Mouse (Mus musculus): ENCODE results near the gene Cep95. TPM values are rescaled to one million over a fixed set of nuclear protein-coding genes. Genes with fewer than 3 reads are reported as not detected.
A peak's percentile ranks its signal among the peaks of the same experiment; 100 is the strongest.
"Not testable (repeated sequence)": the region's sequence is repeated elsewhere in the genome, so short reads cannot be mapped to it uniquely, and the experiment has no call there.

The Cep95 gene
- polyA plus RNA-seq, 1 experiment from 2014 or later, result 12.2 TPM

GRCm38 (mm10) chr11:106788026-106788774, 852 bp upstream of the Cep95 start:
- peak; percentile 98 for DNase-seq (ENCODE audit: low spot score)
- WGBS, result under 1% methylated on average over 72 of the region's 79 CpGs
- ATAC-seq, result peak; percentile 81
- Histone ChIP-seq H3K4me1 (ENCODE audit: control insufficient read depth, insufficient read depth, low read length) (peaks cover 15% of the 10 kb centered on the region), H3K27ac (ENCODE audit: low read depth, low read length) (peak overlapping the region; percentile 99), H3K9me3 (replicated peaks; ENCODE audit: control insufficient read depth, low read length) (no peaks in the 10 kb centered on the region), H3K36me3 (ENCODE audit: control insufficient read depth, insufficient read depth, low read length) (peaks cover 47% of the 10 kb centered on the region), H3K4me3 (ENCODE audit: low read depth, low read length) (peak overlapping the region; percentile 98), H3K9ac (ENCODE audit: low read length) (peak overlapping the region; percentile 100), H3K4me2 (ENCODE audit: low read length) (peak overlapping the region; percentile 72), H3K27me3 (replicated peaks; ENCODE audit: control insufficient read depth, insufficient read depth, low read length) (no peaks in the 10 kb centered on the region)

- peak overlapping the region; percentile 100 for H3K9ac ChIP-seq (ENCODE audit: low read length)
- 0% methylated on average over 6 of the region's 6 CpGs for WGBS
- peaks cover 41% of the 10 kb centered on the region for H3K36me3 ChIP-seq (ENCODE audit: control insufficient read depth, insufficient read depth, low read length)
- H3K4me2 ChIP-seq (ENCODE audit: low read length), result peak overlapping the region; percentile 72
- no peaks in the 10 kb centered on the region for H3K9me3 ChIP-seq (replicated peaks; ENCODE audit: control insufficient read depth, low read length)
- ATAC-seq (no peak), DNase-seq (ENCODE audit: low spot score) (peak; percentile 47)
- peaks cover 15% of the 10 kb centered on the region for H3K4me1 ChIP-seq (ENCODE audit: control insufficient read depth, insufficient read depth, low read length)
- peak overlapping the region; percentile 98 for H3K4me3 ChIP-seq (ENCODE audit: low read depth, low read length)
- H3K27me3 ChIP-seq (replicated peaks; ENCODE audit: control insufficient read depth, insufficient read depth, low read length), result no peaks in the 10 kb centered on the region
- peak overlapping the region; percentile 99 for H3K27ac ChIP-seq (ENCODE audit: low read depth, low read length)
Measured at GRCm38 (mm10) chr11:106789649-106790048, 597 bp downstream of the Cep95 start.

GRCm38 (mm10) chr11:106793846-106794245, 4.8 kb downstream of the Cep95 start:
- ATAC-seq, result no peak
- peaks cover 51% of the 10 kb centered on the region for H3K36me3 ChIP-seq (ENCODE audit: control insufficient read depth, insufficient read depth, low read length)

GRCm38 (mm10) chr11:106795679-106796078, 6.6 kb downstream of the Cep95 start:
- Histone ChIP-seq H3K4me3 (ENCODE audit: low read depth, low read length) (no peak overlapping the region), H3K27ac (ENCODE audit: low read depth, low read length) (no peak overlapping the region), H3K36me3 (ENCODE audit: control insufficient read depth, insufficient read depth, low read length) (peaks cover 70% of the 10 kb centered on the region), H3K4me1 (ENCODE audit: control insufficient read depth, insufficient read depth, low read length) (no peaks in the 10 kb centered on the region), H3K27me3 (replicated peaks; ENCODE audit: control insufficient read depth, insufficient read depth, low read length) (no peaks in the 10 kb centered on the region), H3K4me2 (ENCODE audit: low read length) (no peak overlapping the region), H3K9ac (ENCODE audit: low read length) (no peak overlapping the region), H3K9me3 (replicated peaks; ENCODE audit: control insufficient read depth, low read length) (no peaks in the 10 kb centered on the region)
- ATAC-seq (no peak), DNase-seq (ENCODE audit: low spot score) (no peak)
- WGBS, result 83% methylated on average over 9 of the region's 9 CpGs

More at GRCm38 (mm10) chr11:106793846-106794245, 4.8 kb downstream of the Cep95 start:
- H3K27ac ChIP-seq (ENCODE audit: low read depth, low read length), result no peak overlapping the region
- 80% methylated on average over 4 of the region's 4 CpGs for WGBS
- no peak overlapping the region for H3K9ac ChIP-seq (ENCODE audit: low read length)
- H3K9me3 ChIP-seq (replicated peaks; ENCODE audit: control insufficient read depth, low read length), result no peaks in the 10 kb centered on the region
- H3K27me3 ChIP-seq (replicated peaks; ENCODE audit: control insufficient read depth, insufficient read depth, low read length), result no peaks in the 10 kb centered on the region
- H3K4me1 ChIP-seq (ENCODE audit: control insufficient read depth, insufficient read depth, low read length), result peaks cover 4% of the 10 kb centered on the region; the same call in 1 of the 2 replicates
- DNase-seq (ENCODE audit: low spot score), result no peak
- H3K4me2 ChIP-seq (ENCODE audit: low read length), result no peak overlapping the region
- H3K4me3 ChIP-seq (ENCODE audit: low read depth, low read length), result no peak overlapping the region

GRCm38 (mm10) chr11:106802069-106802627, 13.1 kb downstream of the Cep95 start:
- Histone ChIP-seq H3K36me3 (ENCODE audit: control insufficient read depth, insufficient read depth, low read length) (peaks cover 81% of the 10 kb centered on the region), H3K27ac (ENCODE audit: low read depth, low read length) (no peak overlapping the region), H3K9me3 (replicated peaks; ENCODE audit: control insufficient read depth, low read length) (no peaks in the 10 kb centered on the region), H3K9ac (ENCODE audit: low read length) (no peak overlapping the region), H3K4me3 (ENCODE audit: low read depth, low read length) (no peak overlapping the region), H3K4me2 (ENCODE audit: low read length) (no peak overlapping the region), H3K4me1 (ENCODE audit: control insufficient read depth, insufficient read depth, low read length) (no peaks in the 10 kb centered on the region), H3K27me3 (replicated peaks; ENCODE audit: control insufficient read depth, insufficient read depth, low read length) (no peaks in the 10 kb centered on the region)
- 87% methylated on average over 10 of the region's 10 CpGs for WGBS
- DNase-seq (ENCODE audit: low spot score), result no peak
- no peak for ATAC-seq

- not testable (repeated sequence) for ATAC-seq; H3K4me1 ChIP-seq (ENCODE audit: control insufficient read depth, insufficient read depth, low read length); H3K9me3 ChIP-seq (replicated peaks; ENCODE audit: control insufficient read depth, low read length); H3K9ac ChIP-seq (ENCODE audit: low read length); DNase-seq (ENCODE audit: low spot score); H3K27ac ChIP-seq (ENCODE audit: low read depth, low read length); H3K4me3 ChIP-seq (ENCODE audit: low read depth, low read length); H3K27me3 ChIP-seq (replicated peaks; ENCODE audit: control insufficient read depth, insufficient read depth, low read length); H3K4me2 ChIP-seq (ENCODE audit: low read length)
- 76% methylated on average over 1 of the region's 1 CpGs for WGBS
- peaks cover 71% of the 10 kb centered on the region for H3K36me3 ChIP-seq (ENCODE audit: control insufficient read depth, insufficient read depth, low read length)
Measured at GRCm38 (mm10) chr11:106807442-106807841, 18.4 kb downstream of the Cep95 start.

DNA sequence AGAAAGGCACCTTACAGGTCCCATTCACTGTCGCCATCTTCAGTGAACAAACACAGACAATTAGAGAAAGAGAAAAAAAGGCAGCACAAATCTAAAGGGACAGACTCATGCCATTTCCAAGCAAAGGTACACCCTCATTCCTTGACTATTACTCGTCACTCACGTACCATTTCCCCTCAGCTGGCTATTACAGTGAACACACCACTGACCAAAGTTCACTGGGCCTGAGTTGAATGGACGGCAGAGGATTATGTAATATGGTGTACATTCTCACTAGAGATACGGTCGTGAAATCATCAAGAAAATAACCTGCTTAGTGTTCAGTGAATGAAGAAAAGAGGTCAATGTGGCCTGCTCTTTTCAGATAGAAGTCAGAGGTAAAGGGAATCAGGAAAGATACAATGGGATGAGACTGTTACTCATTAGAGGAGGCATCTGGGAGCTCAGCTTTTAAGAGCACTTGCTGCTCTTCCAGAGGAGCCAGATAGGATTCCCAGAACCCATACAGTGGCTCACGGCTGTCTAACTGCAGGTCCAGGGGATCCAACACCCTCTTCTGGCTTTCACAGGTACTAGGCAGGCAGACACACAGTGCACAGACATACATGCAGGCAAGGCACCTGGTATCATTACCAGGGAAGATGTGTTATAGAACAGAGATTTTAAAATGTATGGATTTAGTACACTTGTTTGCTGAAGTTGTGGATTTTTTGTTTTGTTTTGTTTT, 23.5 kb downstream of the Cep95 start:
- no peaks in the 10 kb centered on the region for H3K9me3 ChIP-seq (replicated peaks; ENCODE audit: control insufficient read depth, low read length)
- DNase-seq (ENCODE audit: low spot score) (no peak), ATAC-seq (no peak)
- WGBS, result 90% methylated on average over 7 of the region's 7 CpGs
- H3K27ac ChIP-seq (ENCODE audit: low read depth, low read length), result no peak overlapping the region
- no peak overlapping the region for H3K9ac ChIP-seq (ENCODE audit: low read length)
- H3K36me3 ChIP-seq (ENCODE audit: control insufficient read depth, insufficient read depth, low read length), result peaks cover 89% of the 10 kb centered on the region
- no peak overlapping the region for H3K4me2 ChIP-seq (ENCODE audit: low read length)
- no peaks in the 10 kb centered on the region for H3K27me3 ChIP-seq (replicated peaks; ENCODE audit: control insufficient read depth, insufficient read depth, low read length)
- H3K4me3 ChIP-seq (ENCODE audit: low read depth, low read length), result no peak overlapping the region
- H3K4me1 ChIP-seq (ENCODE audit: control insufficient read depth, insufficient read depth, low read length), result 0 out of 2 replicates have a peak, but pooled peaks cover 2% of the 10 kb centered on the region

DNA sequence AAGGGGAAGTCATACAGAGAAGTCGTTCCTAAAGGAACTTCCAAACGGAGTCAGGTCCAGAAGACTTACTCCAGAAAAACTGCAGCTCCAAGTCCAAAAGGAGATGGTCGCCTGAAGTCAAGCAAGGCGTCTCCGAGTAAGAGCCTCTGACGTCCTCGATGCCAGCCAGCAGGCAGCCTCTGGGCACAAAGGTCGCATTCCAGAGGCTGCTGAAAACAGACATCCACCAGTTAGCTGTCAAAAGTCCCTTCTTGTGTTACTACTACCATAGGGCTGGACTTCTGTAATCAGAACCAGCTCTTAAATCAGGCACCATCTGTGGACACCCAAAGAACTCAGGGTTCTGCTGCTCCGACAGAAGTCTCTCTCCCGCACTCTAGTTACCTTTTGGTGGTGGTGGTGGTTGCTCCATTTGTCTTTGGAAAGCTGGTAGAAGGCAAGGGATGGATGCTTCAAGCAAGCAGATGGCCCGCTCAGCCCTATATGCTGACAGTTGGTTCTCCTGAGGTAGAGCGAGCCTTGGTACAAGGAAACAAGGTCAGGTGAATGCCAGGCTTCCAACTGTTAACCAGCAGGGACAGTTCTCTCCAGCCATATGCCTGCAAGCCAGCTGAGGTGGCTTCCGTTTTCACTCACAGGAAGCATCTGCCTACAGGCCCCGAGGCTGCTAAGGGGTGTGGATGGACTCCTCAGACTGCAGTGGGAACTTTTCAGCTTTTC, 25.7 kb downstream of the Cep95 start:
- H3K9me3 ChIP-seq (replicated peaks; ENCODE audit: control insufficient read depth, low read length), result no peaks in the 10 kb centered on the region
- H3K27me3 ChIP-seq (replicated peaks; ENCODE audit: control insufficient read depth, insufficient read depth, low read length), result no peaks in the 10 kb centered on the region
- H3K4me1 ChIP-seq (ENCODE audit: control insufficient read depth, insufficient read depth, low read length), result peaks cover 6% of the 10 kb centered on the region
- 89% methylated on average over 14 of the region's 14 CpGs for WGBS
- peaks cover 88% of the 10 kb centered on the region for H3K36me3 ChIP-seq (ENCODE audit: control insufficient read depth, insufficient read depth, low read length)
- DNase-seq (ENCODE audit: low spot score), result no peak
- no peak overlapping the region for H3K4me3 ChIP-seq (ENCODE audit: low read depth, low read length)
- no peak overlapping the region for H3K4me2 ChIP-seq (ENCODE audit: low read length)
- no peak overlapping the region for H3K9ac ChIP-seq (ENCODE audit: low read length)
- no peak overlapping the region for H3K27ac ChIP-seq (ENCODE audit: low read depth, low read length)
- no peak for ATAC-seq
